Mouse (Mus musculus): ENCODE results near the gene Zer1. TPM values are rescaled to one million over a fixed set of nuclear protein-coding genes. Genes with fewer than 3 reads are reported as not detected.

Zer1 gene
- polyA plus RNA-seq, 1 experiment: 56.6 TPM

- H3K4me3 ChIP-seq (replicated peaks; ENCODE audit: extremely low read depth, low read depth, low read length): no peak overlapping the region
- H3K4me1 ChIP-seq (ENCODE audit: control insufficient read depth, insufficient read depth, low read length): no peaks in the 10 kb centered on the region
- no peak for DNase-seq
- no peak for TF ChIP-seq CTCF (IDR thresholded peaks at IDR 0.05; ENCODE audit: insufficient read depth, low read length)
- TF ChIP-seq POLR2A (IDR thresholded peaks at IDR 0.05; ENCODE audit: borderline replicate concordance, extremely low read depth, low read depth, low read length): no peak
- WGBS: 83% methylated on average over 7 of the region's 7 CpGs
Observed at GRCm38 (mm10) chr2:30072875-30073274, 51.5 kb downstream of the Zer1 start.

GRCm38 (mm10) chr2:30067962-30068361 lies 56.4 kb downstream of the Zer1 start:
- Histone ChIP-seq H3K4me3 (replicated peaks; ENCODE audit: extremely low read depth, low read depth, low read length) (no peak overlapping the region), H3K4me1 (ENCODE audit: control insufficient read depth, insufficient read depth, low read length) (peaks cover 4% of the 10 kb centered on the region)
- DNase-seq: no peak
- TF ChIP-seq POLR2A (IDR thresholded peaks at IDR 0.05; ENCODE audit: borderline replicate concordance, extremely low read depth, low read depth, low read length) (no peak), CTCF (IDR thresholded peaks at IDR 0.05; ENCODE audit: insufficient read depth, low read length) (no peak)
- 26% methylated on average over 7 of the region's 7 CpGs for WGBS

- under 1% methylated on average over 53 of the region's 69 CpGs for WGBS
- Histone ChIP-seq H3K4me3 (replicated peaks; ENCODE audit: extremely low read depth, low read depth, low read length) (peak overlapping the region; percentile 96), H3K4me1 (ENCODE audit: control insufficient read depth, insufficient read depth, low read length) (peaks cover 6% of the 10 kb centered on the region)
- TF ChIP-seq CTCF (IDR thresholded peaks at IDR 0.05; ENCODE audit: insufficient read depth, low read length) (no peak), POLR2A (IDR thresholded peaks at IDR 0.05; ENCODE audit: borderline replicate concordance, extremely low read depth, low read depth, low read length) (no peak)
- peak; percentile 45 for DNase-seq
Observed at GRCm38 (mm10) chr2:30067031-30067888, 57.1 kb downstream of the Zer1 start.

- H3K4me1 ChIP-seq (ENCODE audit: control insufficient read depth, insufficient read depth, low read length): peaks cover 6% of the 10 kb centered on the region
- peak; percentile 87 for DNase-seq
- WGBS: under 1% methylated on average over 90 of the region's 101 CpGs
- peak overlapping the region; percentile 96 for H3K4me3 ChIP-seq (replicated peaks; ENCODE audit: extremely low read depth, low read depth, low read length)
- peak; percentile 62; the same call in 1 of the 2 replicates for TF ChIP-seq POLR2A (IDR thresholded peaks at IDR 0.05; ENCODE audit: borderline replicate concordance, extremely low read depth, low read depth, low read length)
- TF ChIP-seq CTCF (IDR thresholded peaks at IDR 0.05; ENCODE audit: insufficient read depth, low read length): no peak
Observed at GRCm38 (mm10) chr2:30066046-30066901, 58.1 kb downstream of the Zer1 start.

- WGBS: 54% methylated on average over 3 of the region's 3 CpGs
- TF ChIP-seq POLR2A (IDR thresholded peaks at IDR 0.05; ENCODE audit: borderline replicate concordance, extremely low read depth, low read depth, low read length): no peak
- TF ChIP-seq CTCF (IDR thresholded peaks at IDR 0.05; ENCODE audit: insufficient read depth, low read length): no peak
- no peak for DNase-seq
- peaks cover 6% of the 10 kb centered on the region for H3K4me1 ChIP-seq (ENCODE audit: control insufficient read depth, insufficient read depth, low read length)
- H3K4me3 ChIP-seq (replicated peaks; ENCODE audit: extremely low read depth, low read depth, low read length): no peak overlapping the region
Observed at GRCm38 (mm10) chr2:30064298-30064697, 60.1 kb downstream of the Zer1 start.

GRCm38 (mm10) chr2:30063791-30064190 lies 60.6 kb downstream of the Zer1 start:
- WGBS: 30% methylated on average over 3 of the region's 3 CpGs
- DNase-seq: no peak
- peaks cover 6% of the 10 kb centered on the region for H3K4me1 ChIP-seq (ENCODE audit: control insufficient read depth, insufficient read depth, low read length)
- no peak overlapping the region for H3K4me3 ChIP-seq (replicated peaks; ENCODE audit: extremely low read depth, low read depth, low read length)
- TF ChIP-seq CTCF (IDR thresholded peaks at IDR 0.05; ENCODE audit: insufficient read depth, low read length) (no peak), POLR2A (IDR thresholded peaks at IDR 0.05; ENCODE audit: borderline replicate concordance, extremely low read depth, low read depth, low read length) (no peak)

GRCm38 (mm10) chr2:30063235-30063634 lies 61.1 kb downstream of the Zer1 start:
- no peak for TF ChIP-seq CTCF (IDR thresholded peaks at IDR 0.05; ENCODE audit: insufficient read depth, low read length)
- TF ChIP-seq POLR2A (IDR thresholded peaks at IDR 0.05; ENCODE audit: borderline replicate concordance, extremely low read depth, low read depth, low read length): no peak
- WGBS: 19% methylated on average over 8 of the region's 8 CpGs
- peaks cover 6% of the 10 kb centered on the region for H3K4me1 ChIP-seq (ENCODE audit: control insufficient read depth, insufficient read depth, low read length)
- peak overlapping the region; percentile 61 for H3K4me3 ChIP-seq (replicated peaks; ENCODE audit: extremely low read depth, low read depth, low read length)
- no peak for DNase-seq

- peaks cover 5% of the 10 kb centered on the region for H3K4me1 ChIP-seq (ENCODE audit: control insufficient read depth, insufficient read depth, low read length)
- peak; percentile 79 for DNase-seq
- H3K4me3 ChIP-seq (replicated peaks; ENCODE audit: extremely low read depth, low read depth, low read length): peak overlapping the region; percentile 61
- under 1% methylated on average over 40 of the region's 40 CpGs for WGBS
- TF ChIP-seq CTCF (IDR thresholded peaks at IDR 0.05; ENCODE audit: insufficient read depth, low read length) (0 out of 2 replicates have a peak, but pooled peaks have one; percentile 4), POLR2A (IDR thresholded peaks at IDR 0.05; ENCODE audit: borderline replicate concordance, extremely low read depth, low read depth, low read length) (peak; percentile 62; the same call in 1 of the 2 replicates)
Observed at GRCm38 (mm10) chr2:30062249-30063093, 61.9 kb downstream of the Zer1 start.
